Mouse (Mus musculus) lung, embryonic 16.5 days (tissue): ENCODE results near the gene Ddx39b. TPM values are rescaled to one million over a fixed set of nuclear protein-coding genes. Genes with fewer than 3 reads are reported as not detected.
"Not testable (repeated sequence)": the region's sequence is repeated elsewhere in the genome, so short reads cannot be mapped to it uniquely, and the experiment has no call there.

Experiments
- ATAC-seq: fragments of 200-750 bp; cut with Nextera tagmentation; 2 replicates; pipeline ENCODE4 v1.8.0; 2017; ENCODE audit warnings: low read depth, mild to moderate bottlenecking, moderate library complexity
- H3K27ac ChIP-seq: fragments of 300-500 bp; sonication (generic); 2 replicates; pipeline ENCODE4 v1.5.1; 2014; ENCODE audit warnings: mild to moderate bottlenecking, control low read depth, low read length
- H3K27me3 ChIP-seq: fragments of 300-500 bp; sonication (generic); 2 replicates; pipeline ENCODE4 v1.6.1; 2014; ENCODE audit warnings: low read depth, low read length, mixed read lengths; ENCODE audit not compliant: control insufficient read depth, insufficient read depth
- H3K36me3 ChIP-seq: fragments of 300-500 bp; sonication (generic); 2 replicates; pipeline ENCODE4 v1.6.1; 2014; ENCODE audit warnings: low read length; ENCODE audit not compliant: control insufficient read depth, insufficient read depth
- H3K4me1 ChIP-seq: fragments of 300-500 bp; sonication (generic); replicated peaks from 2 replicates; pipeline ENCODE4 v1.6.1; 2014; ENCODE audit warnings: low read length, mixed read lengths; ENCODE audit not compliant: control insufficient read depth, insufficient read depth
- H3K4me2 ChIP-seq: fragments of 300-500 bp; sonication (generic); 2 replicates; pipeline ENCODE4 v1.6.1; 2014; ENCODE audit warnings: low read depth, low read length, control low read depth
- H3K4me3 ChIP-seq: fragments of 300-500 bp; sonication (generic); 2 replicates; pipeline ENCODE4 v1.5.1; 2014; ENCODE audit warnings: mild to moderate bottlenecking, low read length, control low read depth
- H3K9ac ChIP-seq: fragments of 300-500 bp; sonication (generic); 2 replicates; pipeline ENCODE4 v1.6.1; 2014; ENCODE audit warnings: low read length, control low read depth
- H3K9me3 ChIP-seq: fragments of 300-500 bp; sonication (generic); 2 replicates; pipeline ENCODE4 v1.6.1; 2016; ENCODE audit warnings: low read length; ENCODE audit not compliant: control insufficient read depth
- WGBS: fragments of 180-500 bp; shearing (Covaris S2); extraction: QIAGEN DNeasy Blood & Tissue Kit; methylation state at CpG from one replicate; pipeline ENCODE4 v1.1.7; 2014; 5-methylcytosine and 5-hydroxymethylcytosine counted together
- polyA plus RNA-seq: library from polyadenylated mRNA; unstranded; fragments of >200 nt; fragmentation: Nextera tagmentation; extraction: Ambion mirVana; gene quantifications from 2 replicates; pipeline ENCODE4 v1.2.1, GENCODE M21; 2015

Ddx39b gene
- polyA plus RNA-seq, 1 experiment from 2014 or later, result 448 TPM

DNA sequence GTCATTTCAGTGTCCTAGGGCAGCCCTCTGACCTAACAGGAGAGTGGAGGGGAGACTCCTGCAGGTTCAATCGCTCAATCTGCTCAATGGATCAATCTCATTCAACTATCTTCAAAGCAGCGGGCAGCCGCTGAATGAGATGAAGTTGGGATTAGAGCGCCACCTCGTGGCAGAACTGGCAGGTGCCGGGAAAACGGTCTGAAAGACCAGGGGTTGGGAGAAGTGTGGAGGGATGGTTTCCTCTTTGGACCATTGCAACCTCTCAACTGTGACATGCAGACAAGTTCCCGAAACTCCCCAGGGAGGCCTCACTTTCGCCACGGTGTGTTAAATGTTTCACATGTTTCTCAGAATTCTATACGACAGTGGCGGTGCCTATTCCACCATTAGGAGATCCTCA is 9.5 kb upstream of the Ddx39b start:
- no peak for ATAC-seq
- 15% methylated on average over 12 of the region's 12 CpGs for WGBS
- peaks cover 28% of the 10 kb centered on the region for H3K4me1 ChIP-seq
- peak overlapping the region; percentile 5; the same call in 1 of the 2 replicates for H3K27ac ChIP-seq
- H3K9me3 ChIP-seq, result no peaks in the 10 kb centered on the region
- no peak overlapping the region for H3K9ac ChIP-seq
- H3K4me3 ChIP-seq, result no peak overlapping the region
- no peak overlapping the region for H3K4me2 ChIP-seq
- H3K36me3 ChIP-seq, result peaks cover 27% of the 10 kb centered on the region
- H3K27me3 ChIP-seq, result no peaks in the 10 kb centered on the region

DNA sequence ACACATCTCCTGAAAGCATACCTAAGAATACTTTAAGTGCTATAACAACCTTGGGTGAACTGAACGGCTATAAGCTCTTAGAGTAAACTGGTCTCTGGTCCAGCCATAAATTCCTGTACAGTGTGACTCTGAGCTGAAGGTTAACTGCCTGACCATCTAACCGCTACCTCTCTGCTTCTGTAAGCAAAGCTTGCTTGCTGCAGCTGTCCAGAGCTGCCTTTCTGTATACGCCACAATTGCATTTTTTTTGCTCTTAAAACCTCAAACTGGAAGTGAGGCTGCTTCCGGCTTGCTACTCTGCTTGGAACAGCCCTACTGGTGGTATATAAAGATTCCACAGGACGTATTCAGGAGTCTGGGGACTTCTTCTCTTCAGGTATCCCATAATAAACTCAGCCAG is 8.9 kb upstream of the Ddx39b start:
- Histone ChIP-seq H3K36me3 (peaks cover 25% of the 10 kb centered on the region), H3K9ac (peak overlapping the region; percentile 5; the same call in 1 of the 2 replicates), H3K27ac (peak overlapping the region; percentile 99), H3K4me3 (no peak overlapping the region), H3K4me2 (no peak overlapping the region), H3K4me1 (peaks cover 28% of the 10 kb centered on the region), H3K9me3 (no peaks in the 10 kb centered on the region), H3K27me3 (no peaks in the 10 kb centered on the region)
- ATAC-seq, result no peak
- 69% methylated on average over 5 of the region's 5 CpGs for WGBS

DNA sequence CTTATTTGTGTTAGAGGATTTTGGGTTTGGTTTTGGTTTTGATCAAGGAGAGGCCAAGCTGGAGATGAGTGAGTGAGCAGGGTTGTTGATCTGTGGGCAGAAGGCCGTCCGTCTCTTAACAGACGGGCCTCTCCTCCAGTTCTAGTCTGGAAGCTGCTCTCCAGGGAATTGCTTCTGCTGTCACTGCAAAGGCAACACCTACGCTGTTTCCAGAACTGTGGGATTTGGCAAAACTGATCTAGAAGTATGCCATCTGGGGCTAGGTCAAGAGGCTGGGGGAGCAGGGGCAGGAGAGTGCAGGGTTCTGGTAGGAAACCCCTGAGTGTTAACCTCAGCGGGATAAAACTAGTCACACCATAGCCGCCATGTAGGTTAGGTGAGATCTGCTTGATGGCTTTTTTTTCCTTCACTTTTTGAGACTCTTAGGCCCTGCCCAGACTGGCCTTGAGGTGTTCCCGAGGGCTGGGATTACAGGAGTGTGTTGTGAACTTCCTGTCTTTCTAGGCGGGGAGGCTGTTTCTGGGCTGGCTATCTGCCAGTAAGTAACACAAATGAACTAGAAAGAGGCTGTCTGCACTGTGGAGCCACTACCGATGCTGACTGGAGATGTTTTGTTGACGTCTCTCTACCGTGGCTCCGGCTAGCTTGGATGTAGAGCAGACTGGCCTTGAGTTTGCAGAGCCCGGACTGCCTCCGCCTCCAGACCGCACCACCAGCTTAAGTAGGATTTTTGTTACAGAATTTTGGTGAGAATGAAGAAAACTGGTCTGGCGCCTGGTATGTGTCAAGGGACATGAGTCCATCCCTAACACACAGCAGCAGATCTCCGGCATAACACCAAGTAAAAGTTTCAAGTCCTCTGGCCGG is 8.2 kb upstream of the Ddx39b start, which contains the start of gene Atp6v1g2:
Gene Atp6v1g2 (plus strand): TSS at position 547 of the 867 bp plus-strand sequence.
- ATAC-seq, result peak; percentile 32

DNA sequence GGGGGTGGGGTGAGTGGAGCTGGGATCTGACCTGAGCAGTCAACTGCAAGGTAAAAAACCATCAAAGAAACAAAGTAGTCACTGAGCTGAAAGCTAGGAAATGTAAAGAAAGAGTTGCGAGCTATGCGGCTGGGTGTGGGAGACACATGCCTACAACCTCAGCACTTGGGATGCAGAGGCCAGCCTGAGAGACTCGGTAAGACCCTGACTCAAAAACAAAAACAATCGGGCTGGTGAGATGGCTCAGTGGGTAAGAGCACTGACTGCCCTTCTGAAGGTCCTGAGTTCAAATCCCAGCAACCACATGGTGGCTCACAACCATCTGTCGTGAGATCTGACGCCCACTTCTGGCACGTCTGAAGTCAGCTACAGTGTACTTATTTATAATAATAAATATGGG is 7.5 kb upstream of the Ddx39b start:
- peak overlapping the region; percentile 66 for H3K4me2 ChIP-seq
- ATAC-seq, H3K27me3 ChIP-seq, H3K9me3 ChIP-seq: not testable (repeated sequence)
- H3K27ac ChIP-seq, result peak overlapping the region; percentile 99
- WGBS, result 67% methylated on average over 7 of the region's 7 CpGs
- H3K4me1 ChIP-seq, result peaks cover 28% of the 10 kb centered on the region
- peak overlapping the region; percentile 62 for H3K4me3 ChIP-seq
- peak overlapping the region; percentile 96 for H3K9ac ChIP-seq
- peaks cover 18% of the 10 kb centered on the region for H3K36me3 ChIP-seq

More for the DNA sequence above, 8.2 kb upstream of the Ddx39b start, which contains the start of gene Atp6v1g2:
- WGBS, result 37% methylated on average over 18 of the region's 18 CpGs
- Histone ChIP-seq H3K9me3 (no peaks in the 10 kb centered on the region), H3K36me3 (peaks cover 25% of the 10 kb centered on the region), H3K4me2 (peak within 1 kb of the TSS; percentile 66), H3K9ac (peak within 1 kb of the TSS; percentile 96), H3K4me1 (peaks cover 28% of the 10 kb centered on the region), H3K27me3 (no peaks in the 10 kb centered on the region), H3K4me3 (peak within 1 kb of the TSS; percentile 62), H3K27ac (peak within 1 kb of the TSS; percentile 99)

DNA sequence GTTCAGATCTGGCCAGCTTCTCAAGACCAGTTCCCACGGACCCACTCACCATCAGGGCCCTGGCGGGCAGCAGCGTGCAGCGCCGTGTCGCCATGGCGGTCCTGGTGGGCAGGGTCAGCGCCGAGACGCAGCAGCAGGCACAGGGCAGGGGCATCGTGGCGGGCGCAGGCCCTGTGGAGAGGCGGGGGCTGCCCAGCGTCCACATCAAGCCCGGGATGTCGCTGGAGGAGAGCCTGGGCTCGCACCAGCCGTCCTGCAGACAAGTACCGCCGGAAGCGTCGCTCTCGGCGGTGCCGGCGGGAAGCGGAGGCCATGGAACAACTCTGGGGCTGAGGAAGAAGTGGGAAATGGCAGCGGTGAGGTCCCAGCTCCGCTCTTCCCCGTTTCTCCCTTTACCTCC is 6.6 kb upstream of the Ddx39b start:
- Histone ChIP-seq H3K27me3 (no peaks in the 10 kb centered on the region), H3K9ac (peak overlapping the region; percentile 96), H3K36me3 (peaks cover 10% of the 10 kb centered on the region; the same call in 1 of the 2 replicates), H3K9me3 (no peaks in the 10 kb centered on the region), H3K4me1 (peaks cover 28% of the 10 kb centered on the region), H3K4me3 (peak overlapping the region; percentile 62), H3K27ac (peak overlapping the region; percentile 99), H3K4me2 (peak overlapping the region; percentile 66)
- WGBS, result under 1% methylated on average over 31 of the region's 31 CpGs
- peak; percentile 30 for ATAC-seq

DNA sequence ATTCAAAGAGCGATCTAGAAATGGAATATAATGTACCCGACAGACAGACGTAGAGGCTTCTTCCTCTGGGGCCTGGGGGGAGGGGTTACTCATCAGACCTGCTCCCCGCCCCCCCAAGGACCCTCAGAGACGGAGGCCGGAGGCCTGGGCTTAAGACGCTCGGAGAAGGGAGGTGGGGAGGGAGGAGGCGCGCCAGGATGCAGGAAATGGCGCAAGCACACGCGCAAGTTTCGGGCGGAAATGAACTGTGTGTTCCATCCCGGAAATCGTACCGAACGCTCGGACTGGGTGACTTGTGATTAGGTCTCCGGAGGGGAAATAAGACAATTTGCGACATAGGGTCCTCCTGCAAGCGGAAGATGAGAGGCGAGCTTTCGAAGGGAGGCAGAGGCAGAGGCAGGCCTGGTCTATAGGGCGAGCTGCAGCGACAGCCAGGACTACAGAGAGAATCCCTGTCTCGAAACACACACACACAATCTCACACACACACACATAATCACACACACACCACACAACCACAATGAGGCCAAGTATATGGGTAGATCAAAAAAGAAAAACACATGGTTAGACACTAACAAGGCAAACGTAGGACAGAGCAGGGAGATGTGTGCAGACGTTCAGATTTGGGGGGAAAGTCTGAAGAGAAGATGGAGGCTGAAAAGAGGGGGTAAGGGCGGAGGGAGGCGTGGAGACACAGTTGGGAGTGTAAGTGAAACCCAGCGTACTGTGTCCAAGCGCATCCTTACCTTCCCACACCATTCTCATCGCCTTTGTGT is 5.7 kb upstream of the Ddx39b start, which contains the start of gene Nfkbil1:
Gene Nfkbil1 (minus strand): TSS at position 179 of the 776 bp plus-strand sequence.
- Histone ChIP-seq H3K9ac (peak within 1 kb of the TSS; percentile 96), H3K36me3 (peaks cover 6% of the 10 kb centered on the region; the same call in 1 of the 2 replicates), H3K4me3 (peak within 1 kb of the TSS; percentile 62), H3K4me1 (peaks cover 35% of the 10 kb centered on the region), H3K4me2 (peak within 1 kb of the TSS; percentile 66), H3K9me3 (no peaks in the 10 kb centered on the region), H3K27me3 (no peaks in the 10 kb centered on the region), H3K27ac (peak within 1 kb of the TSS; percentile 99)
- WGBS, result under 1% methylated on average over 35 of the region's 35 CpGs
- ATAC-seq, result peak; percentile 90

DNA sequence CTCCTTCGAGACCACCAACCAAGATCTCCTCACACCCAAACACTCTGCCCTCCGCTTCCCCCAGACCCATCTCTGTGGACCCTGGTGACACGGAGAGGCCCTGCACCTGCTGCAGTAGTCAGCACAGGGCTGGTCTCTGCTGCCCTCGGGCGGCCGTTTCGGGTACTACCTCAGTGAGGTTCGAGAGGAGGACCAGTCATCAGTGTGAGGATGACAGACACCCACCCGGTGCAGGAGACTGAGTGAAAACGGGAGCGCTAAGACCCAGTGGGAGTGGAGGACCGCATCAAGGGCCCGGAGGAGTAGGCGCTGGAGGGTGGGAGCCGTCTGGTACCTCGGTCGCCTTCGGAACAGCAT is 5.2 kb upstream of the Ddx39b start:
- Histone ChIP-seq H3K4me1 (peaks cover 37% of the 10 kb centered on the region), H3K27ac (peak overlapping the region; percentile 99), H3K36me3 (peaks cover 2% of the 10 kb centered on the region; the same call in 1 of the 2 replicates), H3K4me2 (peak overlapping the region; percentile 66), H3K9me3 (no peaks in the 10 kb centered on the region), H3K9ac (peak overlapping the region; percentile 96), H3K27me3 (no peaks in the 10 kb centered on the region), H3K4me3 (peak overlapping the region; percentile 62)
- ATAC-seq, result peak; percentile 59
- under 1% methylated on average over 18 of the region's 18 CpGs for WGBS

DNA sequence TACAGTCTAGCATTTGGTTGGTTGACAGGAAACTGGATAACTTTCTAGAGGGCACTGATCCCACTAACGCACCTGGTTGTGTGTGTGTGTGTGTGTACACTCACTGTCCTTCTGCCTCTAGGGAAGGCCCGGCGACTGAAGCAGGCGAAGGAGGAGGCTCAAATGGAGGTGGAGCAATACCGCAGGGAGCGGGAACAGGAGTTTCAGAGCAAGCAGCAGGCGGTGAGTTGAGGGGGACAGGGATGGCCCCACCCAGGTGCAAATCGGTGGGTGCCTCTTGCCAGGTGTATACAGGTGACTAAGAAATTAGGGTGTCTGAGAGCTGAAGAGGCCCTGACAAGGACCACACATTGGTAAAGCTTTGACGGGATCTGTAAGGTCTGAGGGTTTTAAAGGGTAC is 4.5 kb upstream of the Ddx39b start:
- 74% methylated on average over 9 of the region's 9 CpGs for WGBS
- H3K4me1 ChIP-seq, result peaks cover 37% of the 10 kb centered on the region
- peaks cover 2% of the 10 kb centered on the region; the same call in 1 of the 2 replicates for H3K36me3 ChIP-seq
- H3K9me3 ChIP-seq, result no peaks in the 10 kb centered on the region
- no peak overlapping the region for H3K4me3 ChIP-seq
- H3K27me3 ChIP-seq, result no peaks in the 10 kb centered on the region
- no peak overlapping the region for H3K4me2 ChIP-seq
- ATAC-seq, result no peak
- no peak overlapping the region for H3K9ac ChIP-seq
- no peak overlapping the region for H3K27ac ChIP-seq

DNA sequence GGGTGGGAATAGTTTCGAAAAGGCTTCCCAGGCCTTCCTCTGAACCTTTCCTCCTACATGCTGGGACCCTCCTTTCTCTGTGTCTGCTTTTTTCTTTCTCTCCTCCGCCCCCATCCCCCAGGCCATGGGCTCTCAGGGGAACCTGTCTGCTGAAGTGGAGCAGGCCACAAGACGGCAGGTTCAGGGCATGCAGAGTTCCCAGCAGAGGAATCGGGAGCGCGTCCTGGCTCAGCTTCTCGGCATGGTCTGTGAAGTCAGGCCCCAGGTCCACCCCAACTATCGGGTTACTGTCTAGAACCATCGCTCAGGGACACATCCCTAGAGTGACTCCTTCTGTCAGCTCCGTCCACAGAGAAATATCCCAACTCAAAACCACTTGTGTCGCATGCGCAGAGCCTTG is 4.0 kb upstream of the Ddx39b start:
- 84% methylated on average over 12 of the region's 12 CpGs for WGBS
- no peak overlapping the region for H3K4me2 ChIP-seq
- H3K4me1 ChIP-seq, result peaks cover 34% of the 10 kb centered on the region
- H3K9me3 ChIP-seq, result no peaks in the 10 kb centered on the region
- H3K27ac ChIP-seq, result no peak overlapping the region
- no peak for ATAC-seq
- H3K4me3 ChIP-seq, result no peak overlapping the region
- no peak overlapping the region for H3K9ac ChIP-seq
- H3K36me3 ChIP-seq, result peaks cover 2% of the 10 kb centered on the region; the same call in 1 of the 2 replicates
- no peaks in the 10 kb centered on the region for H3K27me3 ChIP-seq
